Mouse (Mus musculus) cerebellum, adult 2 months (tissue): ENCODE data around the gene 4930539E08Rik.

Source experiments
- CTCF ChIP-seq: fragments of 200-500 bp; IDR thresholded peaks from 2 replicates; pipeline ENCODE4 v1.5.1; 2011; ENCODE audit warnings: low read depth, mild to moderate bottlenecking, control low read depth, low read length, moderate library complexity, borderline replicate concordance; ENCODE audit not compliant: insufficient read depth
- POLR2A ChIP-seq: fragments of 200-500 bp; IDR thresholded peaks from 2 replicates; pipeline ENCODE4 v1.6.1; 2011; ENCODE audit warnings: low read length, control low read depth, borderline replicate concordance; ENCODE audit not compliant: insufficient read depth

DNA sequence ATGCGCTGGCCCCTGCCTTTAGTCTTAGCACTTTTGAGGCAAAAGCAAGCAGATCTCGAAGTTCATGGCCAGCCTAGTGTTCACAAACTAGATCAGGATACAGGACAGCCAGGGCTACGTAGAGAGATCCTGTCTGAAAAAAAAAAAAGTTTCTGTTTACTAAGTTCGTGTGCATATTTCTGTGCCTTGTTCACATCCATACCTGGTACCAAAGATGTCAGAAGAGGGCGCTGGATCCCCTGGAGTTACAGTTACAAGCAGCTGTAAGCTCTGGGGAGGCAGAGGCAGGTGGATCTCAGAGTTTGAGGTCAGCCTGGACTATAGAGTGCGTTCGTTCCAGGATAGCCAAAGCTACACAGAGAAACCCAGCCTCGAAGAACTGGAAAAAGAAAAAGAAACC, 32.3 kb downstream of the 4930539E08Rik start:
- TF ChIP-seq CTCF (no peak), POLR2A (no peak)
